Mouse (Mus musculus) heart, embryonic 10.5 days (tissue): ENCODE measurements around the gene Kndc1. TPM values are rescaled to one million over a fixed set of nuclear protein-coding genes. Genes with fewer than 3 reads are reported as not detected.

ENCODE experiments used
- DNase-seq: peaks from one replicate; pipeline ENCODE4 v3.0.0-alpha.2; 2017; ENCODE audit warnings: low spot score
- H3K27ac ChIP-seq: fragments of 300-500 bp; sonication (generic); 2 replicates; pipeline ENCODE4 v1.5.1; 2016; ENCODE audit warnings: mild to moderate bottlenecking
- H3K27me3 ChIP-seq: fragments of 300-500 bp; sonication (generic); 2 replicates; pipeline ENCODE4 v1.6.1; 2016; ENCODE audit warnings: mild to moderate bottlenecking; ENCODE audit not compliant: poor library complexity, insufficient read depth, severe bottlenecking
- H3K36me3 ChIP-seq: fragments of 300-500 bp; sonication (generic); 2 replicates; pipeline ENCODE4 v1.6.1; 2016; ENCODE audit warnings: mild to moderate bottlenecking, moderate library complexity
- H3K4me1 ChIP-seq: fragments of 300-500 bp; sonication (generic); 2 replicates; pipeline ENCODE4 v1.6.1; 2016; ENCODE audit warnings: mild to moderate bottlenecking
- H3K4me3 ChIP-seq: fragments of 300-500 bp; sonication (generic); 2 replicates; pipeline ENCODE4 v1.5.1; 2016; ENCODE audit warnings: mild to moderate bottlenecking, moderate library complexity
- H3K9me3 ChIP-seq: fragments of 300-500 bp; sonication (generic); 2 replicates; pipeline ENCODE4 v1.6.1; 2016; ENCODE audit warnings: mild to moderate bottlenecking, moderate library complexity
- WGBS: fragments of 180-500 bp; shearing (Covaris S2); methylation state at CpG from one replicate; pipeline ENCODE4 v1.1.7; 2016; 5-methylcytosine and 5-hydroxymethylcytosine counted together
- polyA plus RNA-seq: library from polyadenylated mRNA; unstranded; fragments of >200 nt; fragmentation: Nextera tagmentation; extraction: Ambion mirVana; gene quantifications from 2 replicates; pipeline ENCODE4 v1.2.1, GENCODE M21; 2016

Kndc1 gene
- polyA plus RNA-seq, 1 experiment from 2014 or later, result 0.18 TPM

DNA sequence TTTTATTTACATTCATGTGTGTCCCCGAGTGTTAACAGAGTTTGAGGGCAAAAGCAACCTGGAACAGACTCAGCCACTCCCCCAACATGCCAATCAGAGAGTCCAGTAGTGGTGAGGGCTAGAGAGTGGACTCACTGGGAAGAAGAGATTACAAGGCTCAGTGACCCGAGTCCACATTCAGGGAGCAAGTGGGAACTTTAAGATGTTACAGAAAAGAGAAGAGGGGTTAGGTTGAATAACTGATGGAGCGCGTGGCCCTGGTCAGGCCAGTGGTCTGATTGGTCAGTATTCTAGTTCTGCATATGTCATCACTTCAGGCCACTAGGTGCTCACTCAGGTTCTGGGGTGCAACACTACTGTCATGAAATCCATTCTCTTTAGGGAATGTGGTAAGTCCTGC, 72.7 kb downstream of the Kndc1 start:
- no peak overlapping the region for H3K27ac ChIP-seq
- H3K4me1 ChIP-seq, result no peaks in the 10 kb centered on the region
- H3K36me3 ChIP-seq, result no peaks in the 10 kb centered on the region
- H3K27me3 ChIP-seq, result peaks cover 76% of the 10 kb centered on the region
- no peak overlapping the region for H3K4me3 ChIP-seq
- no peaks in the 10 kb centered on the region for H3K9me3 ChIP-seq
- 26% methylated on average over 4 of the region's 4 CpGs for WGBS
- DNase-seq, result no peak

DNA sequence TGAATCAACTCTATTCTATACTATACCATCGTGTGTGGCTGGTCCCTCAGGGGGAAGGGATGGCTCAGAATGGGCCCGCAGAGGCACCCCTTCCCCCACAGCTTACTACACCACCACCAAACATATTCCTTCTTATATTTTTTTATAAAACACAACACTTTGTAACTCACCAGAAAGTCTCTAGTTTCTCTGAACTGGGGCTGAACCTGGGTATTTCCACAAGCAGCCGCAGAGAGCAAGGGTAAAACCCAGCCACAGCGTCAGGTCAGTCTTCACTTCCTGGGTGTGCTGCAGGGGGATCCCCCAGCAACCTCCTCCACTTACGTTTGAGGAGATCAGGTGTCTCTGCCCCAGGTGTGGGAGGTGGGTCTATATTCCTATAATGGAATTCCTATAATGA, 73.9 kb downstream of the Kndc1 start:
- WGBS, result 47% methylated on average over 5 of the region's 5 CpGs
- no peak overlapping the region for H3K4me3 ChIP-seq
- peaks cover 85% of the 10 kb centered on the region for H3K27me3 ChIP-seq

DNA sequence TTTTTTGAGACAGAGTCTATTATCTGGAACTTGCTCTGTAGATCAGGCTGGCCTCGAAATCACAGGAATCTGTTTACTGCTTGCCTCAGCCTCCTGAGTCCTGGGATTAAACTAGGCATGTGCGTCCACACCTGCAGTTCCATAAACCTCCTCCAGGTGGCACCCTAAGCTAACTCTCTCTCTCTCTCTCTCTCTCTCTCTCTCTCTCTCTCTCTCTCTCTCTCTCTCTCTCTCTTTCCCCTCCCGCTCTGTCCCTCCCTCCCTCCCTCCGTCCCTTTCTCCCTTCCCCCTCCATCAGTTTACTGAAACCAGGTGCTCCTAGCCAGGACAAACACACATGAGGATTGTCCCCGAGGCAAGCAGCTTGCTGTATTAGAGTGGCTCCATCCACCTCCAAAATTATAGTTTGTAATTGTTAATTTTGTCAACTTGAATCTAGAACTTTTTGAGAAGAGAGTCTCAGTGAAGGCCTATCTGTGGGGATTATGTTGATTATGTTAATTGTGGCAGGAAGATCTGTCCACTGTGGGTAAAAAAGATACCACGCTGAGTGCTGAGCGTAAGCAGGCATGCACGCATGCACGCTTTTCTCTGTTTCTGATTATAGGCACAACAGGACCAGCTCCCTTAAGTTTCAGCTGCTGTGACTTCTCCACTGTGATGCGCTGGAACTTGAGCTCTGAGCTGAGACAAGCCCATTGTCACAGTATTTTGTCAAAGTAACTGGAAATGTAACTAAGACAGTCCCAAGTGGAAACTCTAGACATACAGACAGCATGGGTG, 75.0 kb downstream of the Kndc1 start:
- DNase-seq, result no peak
- H3K4me3 ChIP-seq, result no peak overlapping the region
- H3K9me3 ChIP-seq, result no peaks in the 10 kb centered on the region
- H3K27ac ChIP-seq, result no peak overlapping the region
- peaks cover 84% of the 10 kb centered on the region for H3K27me3 ChIP-seq
- H3K4me1 ChIP-seq, result no peaks in the 10 kb centered on the region
- H3K36me3 ChIP-seq, result no peaks in the 10 kb centered on the region
- WGBS, result 40% methylated on average over 10 of the region's 10 CpGs

More for the DNA sequence above, 73.9 kb downstream of the Kndc1 start:
- Histone ChIP-seq H3K27ac (no peak overlapping the region), H3K36me3 (no peaks in the 10 kb centered on the region), H3K9me3 (no peaks in the 10 kb centered on the region), H3K4me1 (no peaks in the 10 kb centered on the region)
- DNase-seq, result no peak

- no peaks in the 10 kb centered on the region for H3K36me3 ChIP-seq
- DNase-seq, result no peak
- H3K4me3 ChIP-seq, result no peak overlapping the region
- H3K27ac ChIP-seq, result no peak overlapping the region
- H3K4me1 ChIP-seq, result no peaks in the 10 kb centered on the region
- H3K27me3 ChIP-seq, result peaks cover 84% of the 10 kb centered on the region
- H3K9me3 ChIP-seq, result no peaks in the 10 kb centered on the region
- 82% methylated on average over 10 of the region's 10 CpGs for WGBS
Observed at GRCm38 (mm10) chr7:139970216-139970919, 75.9 kb downstream of the Kndc1 start.

DNA sequence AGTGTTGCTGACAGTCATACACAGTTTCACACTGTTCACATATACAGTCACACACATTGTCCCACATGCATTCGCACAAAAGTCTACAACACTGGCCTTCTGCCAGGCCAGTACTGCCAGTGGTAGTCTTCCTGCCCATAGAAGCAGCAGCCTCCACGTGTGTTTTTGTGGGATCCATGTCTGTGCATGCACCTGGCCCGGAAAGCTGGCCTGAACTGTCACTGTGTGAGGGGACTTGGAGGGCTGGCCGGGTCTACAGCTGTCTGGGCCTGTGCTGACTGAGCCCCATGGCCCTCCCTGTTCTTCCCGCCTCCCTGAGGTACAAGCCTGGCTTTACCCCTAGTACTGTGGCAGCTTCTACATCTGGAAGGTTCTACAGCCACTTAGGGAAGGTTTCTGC, 76.5 kb downstream of the Kndc1 start:
- no peaks in the 10 kb centered on the region for H3K9me3 ChIP-seq
- H3K27ac ChIP-seq, result no peak overlapping the region
- DNase-seq, result no peak
- peaks cover 83% of the 10 kb centered on the region for H3K27me3 ChIP-seq
- 74% methylated on average over 5 of the region's 5 CpGs for WGBS
- no peak overlapping the region for H3K4me3 ChIP-seq
- no peaks in the 10 kb centered on the region for H3K36me3 ChIP-seq
- no peaks in the 10 kb centered on the region for H3K4me1 ChIP-seq

DNA sequence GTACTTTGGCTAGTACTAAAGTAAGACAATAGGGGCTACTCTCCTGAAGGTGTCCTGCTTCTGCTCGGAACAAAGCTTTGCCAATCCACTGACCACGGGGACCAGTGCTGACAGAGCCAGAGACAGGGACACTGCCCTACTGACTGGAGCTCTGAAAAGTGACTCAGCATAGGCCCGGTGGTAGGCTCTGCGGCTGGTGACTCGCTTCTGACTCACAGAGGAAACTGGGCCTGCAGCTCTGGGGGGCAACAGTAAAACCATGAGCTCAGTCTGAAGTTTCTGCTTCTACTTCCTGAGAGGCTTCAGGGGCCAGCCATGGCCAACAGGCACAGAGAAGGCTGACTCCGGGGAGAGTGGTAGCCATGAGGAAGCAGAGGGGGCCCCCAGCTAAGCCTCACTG, 76.9 kb downstream of the Kndc1 start:
- H3K4me3 ChIP-seq, result no peak overlapping the region
- no peaks in the 10 kb centered on the region for H3K4me1 ChIP-seq
- no peaks in the 10 kb centered on the region for H3K36me3 ChIP-seq
- H3K9me3 ChIP-seq, result no peaks in the 10 kb centered on the region
- H3K27ac ChIP-seq, result no peak overlapping the region
- 58% methylated on average over 6 of the region's 6 CpGs for WGBS
- no peak for DNase-seq
- H3K27me3 ChIP-seq, result peaks cover 84% of the 10 kb centered on the region

GRCm38 (mm10) chr7:139972923-139973331, 78.4 kb downstream of the Kndc1 start:
- no peaks in the 10 kb centered on the region for H3K9me3 ChIP-seq
- peaks cover 91% of the 10 kb centered on the region for H3K27me3 ChIP-seq
- no peak overlapping the region for H3K27ac ChIP-seq
- 0 out of 2 replicates have a peak, but pooled peaks cover 2% of the 10 kb centered on the region for H3K4me1 ChIP-seq
- no peak for DNase-seq
- no peak overlapping the region for H3K4me3 ChIP-seq
- no peaks in the 10 kb centered on the region for H3K36me3 ChIP-seq

- Histone ChIP-seq H3K4me1 (0 out of 2 replicates have a peak, but pooled peaks cover 9% of the 10 kb centered on the region), H3K27me3 (peaks cover 89% of the 10 kb centered on the region), H3K9me3 (no peaks in the 10 kb centered on the region), H3K36me3 (no peaks in the 10 kb centered on the region), H3K4me3 (no peak overlapping the region), H3K27ac (no peak overlapping the region)
- DNase-seq, result no peak
- WGBS, result 83% methylated on average over 10 of the region's 10 CpGs
Observed at GRCm38 (mm10) chr7:139974307-139974706, 79.8 kb downstream of the Kndc1 start.

DNA sequence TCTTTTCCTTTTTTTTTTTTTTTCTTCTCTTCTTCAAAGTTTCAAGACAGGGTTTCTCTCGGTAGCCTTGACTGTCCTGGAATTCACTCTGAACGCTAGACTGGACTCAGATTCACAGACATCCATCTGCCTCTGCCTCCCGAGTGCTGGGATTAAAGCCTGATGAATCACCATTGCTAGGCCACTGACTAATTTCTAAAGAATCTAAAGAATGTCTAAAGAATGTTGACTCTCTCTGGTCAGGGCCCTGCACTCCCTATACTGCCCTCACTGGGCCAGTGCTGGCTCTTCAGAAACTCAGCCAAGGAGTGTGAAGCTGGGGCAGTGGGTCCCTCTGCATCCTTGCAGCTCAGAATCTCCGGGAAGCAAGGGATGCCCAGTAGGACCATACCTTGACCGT, 81.0 kb downstream of the Kndc1 start:
- WGBS, result 40% methylated on average over 5 of the region's 5 CpGs
- Histone ChIP-seq H3K9me3 (no peaks in the 10 kb centered on the region), H3K27me3 (peaks cover 92% of the 10 kb centered on the region), H3K4me1 (0 out of 2 replicates have a peak, but pooled peaks cover 9% of the 10 kb centered on the region), H3K4me3 (no peak overlapping the region), H3K27ac (no peak overlapping the region), H3K36me3 (no peaks in the 10 kb centered on the region)
- no peak for DNase-seq

DNA sequence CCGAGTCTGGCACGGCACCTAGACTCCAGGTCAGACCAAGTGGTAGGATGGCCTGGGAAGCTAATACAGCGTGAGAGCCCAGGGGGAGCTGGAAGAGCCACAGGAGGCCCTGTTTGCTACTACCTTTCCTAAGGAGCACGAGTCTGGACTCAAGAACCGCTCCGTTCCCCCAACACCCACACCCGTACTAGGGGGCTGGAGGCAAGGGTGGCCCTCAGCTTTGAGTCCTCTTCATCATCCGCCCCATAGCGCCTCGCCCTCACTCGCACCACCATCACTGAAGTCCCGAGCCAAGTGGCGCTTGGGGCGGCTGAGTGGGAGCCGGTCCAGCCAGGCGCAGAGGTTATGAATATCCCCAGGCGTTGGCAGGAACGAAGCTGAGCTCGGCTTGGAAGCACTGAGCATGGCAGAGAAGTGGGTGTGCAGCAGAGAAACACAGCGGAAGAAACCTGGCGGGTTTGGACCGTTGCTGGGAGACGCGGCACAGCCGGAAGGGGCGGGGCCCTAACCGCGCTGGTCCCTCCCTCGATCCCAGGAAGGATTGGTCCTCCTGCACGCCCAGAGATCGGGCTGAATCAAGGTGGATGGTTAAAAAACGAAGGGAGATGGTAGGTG, 83.9 kb downstream of the Kndc1 start, which contains the start of gene 6430531B16Rik:
TSS of gene 6430531B16Rik (minus strand) at position 478 of the 615 bp plus-strand sequence.
- DNase-seq, result peak; percentile 88
- peaks cover 80% of the 10 kb centered on the region for H3K27me3 ChIP-seq
- 5% methylated on average over 32 of the region's 32 CpGs for WGBS
- H3K4me1 ChIP-seq, result 0 out of 2 replicates have a peak, but pooled peaks cover 12% of the 10 kb centered on the region
- no peaks in the 10 kb centered on the region for H3K36me3 ChIP-seq
- no peaks in the 10 kb centered on the region for H3K9me3 ChIP-seq
- H3K27ac ChIP-seq, result 0 out of 2 replicates have a peak within 1 kb of the TSS, but pooled peaks have one; percentile 39
- peak within 1 kb of the TSS; percentile 62 for H3K4me3 ChIP-seq

GRCm38 (mm10) chr7:139979011-139979719, 84.7 kb downstream of the Kndc1 start:
- 43% methylated on average over 13 of the region's 13 CpGs for WGBS
- no peak for DNase-seq

GRCm38 (mm10) chr7:139980778-139981177, 86.3 kb downstream of the Kndc1 start:
- Histone ChIP-seq H3K27ac (no peak overlapping the region), H3K27me3 (peaks cover 81% of the 10 kb centered on the region), H3K4me3 (no peak overlapping the region), H3K36me3 (no peaks in the 10 kb centered on the region), H3K4me1 (0 out of 2 replicates have a peak, but pooled peaks cover 12% of the 10 kb centered on the region), H3K9me3 (no peaks in the 10 kb centered on the region)
- DNase-seq, result no peak
- 56% methylated on average over 3 of the region's 3 CpGs for WGBS

More at GRCm38 (mm10) chr7:139979011-139979719, 84.7 kb downstream of the Kndc1 start:
- H3K4me1 ChIP-seq, result 0 out of 2 replicates have a peak, but pooled peaks cover 12% of the 10 kb centered on the region
- H3K9me3 ChIP-seq, result no peaks in the 10 kb centered on the region
- H3K4me3 ChIP-seq, result peak overlapping the region; percentile 62
- no peaks in the 10 kb centered on the region for H3K36me3 ChIP-seq
- peaks cover 80% of the 10 kb centered on the region for H3K27me3 ChIP-seq
- no peak overlapping the region for H3K27ac ChIP-seq
